Mouse (Mus musculus): ENCODE results near the gene Supt6.

The Supt6 gene

GRCm38 (mm10) chr11:78182961-78183844, 62.6 kb downstream of the Supt6 start, which contains the start of gene Rpl23a:
Gene Rpl23a, minus strand, starts transcription at chr11:78183584.
- in situ Hi-C loops (cut with MboI, MseI) = no loop called here

DNA sequence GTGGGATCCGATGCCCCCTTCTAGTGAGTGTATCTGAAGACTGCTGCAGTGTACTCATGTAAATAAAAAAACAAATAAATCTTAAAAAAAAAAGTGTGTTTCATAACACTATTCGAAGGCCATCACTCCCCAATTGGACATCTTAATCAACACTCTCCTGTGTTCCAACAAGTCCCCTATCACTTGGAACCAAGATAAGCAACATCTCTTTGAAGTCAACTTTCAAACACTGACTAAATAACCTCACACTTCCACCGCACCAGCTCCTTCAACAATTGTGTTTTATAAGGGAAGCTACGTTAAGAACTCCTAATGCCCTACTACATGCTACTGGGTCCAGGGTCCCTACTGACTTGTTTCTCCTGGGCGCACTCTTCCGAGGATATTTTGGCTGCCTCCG, 63.3 kb downstream of the Supt6 start:
- in situ Hi-C loops (cut with MboI, MseI) = no loop called here

- in situ Hi-C loops (cut with MboI, MseI) = no loop called here
Observed at GRCm38 (mm10) chr11:78181830-78182357, 63.9 kb downstream of the Supt6 start.

- in situ Hi-C loops (cut with MboI, MseI) = no loop called here
Observed at GRCm38 (mm10) chr11:78180081-78180761, 65.6 kb downstream of the Supt6 start.

GRCm38 (mm10) chr11:78179438-78179999, 66.3 kb downstream of the Supt6 start:
- in situ Hi-C loops (cut with MboI, MseI) = no loop called here

DNA sequence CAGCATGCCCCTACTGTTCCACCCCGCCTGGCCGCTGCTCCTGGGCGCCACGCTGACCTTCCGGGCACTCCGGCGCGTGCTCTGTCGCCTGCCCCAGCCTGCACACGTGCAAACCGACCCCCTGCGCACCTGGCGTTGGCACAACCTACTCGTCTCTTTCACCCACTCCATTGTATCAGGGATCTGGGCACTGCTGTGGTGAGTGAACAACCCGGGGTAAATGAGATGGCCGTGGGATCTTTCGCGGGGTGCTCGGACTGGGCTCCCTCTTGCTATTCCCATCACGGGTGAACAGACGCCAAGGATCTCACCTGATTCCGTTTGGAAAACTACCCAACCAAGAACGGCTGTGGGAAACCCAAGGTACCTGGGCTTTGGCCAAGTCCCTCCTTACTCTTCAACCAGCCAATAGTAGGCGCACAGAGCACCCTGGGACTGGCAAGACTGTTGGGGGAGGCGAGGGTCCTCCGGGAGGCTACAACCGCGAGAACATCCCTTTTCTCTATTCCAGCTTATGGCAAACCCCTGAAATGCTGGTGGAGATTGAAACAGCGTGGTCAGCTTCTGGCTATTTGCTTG, 66.8 kb downstream of the Supt6 start:
- in situ Hi-C loops (cut with MboI, MseI) = no loop called here

- in situ Hi-C loops (cut with MboI, MseI) = no loop called here
Observed at GRCm38 (mm10) chr11:78177903-78178858, 67.6 kb downstream of the Supt6 start.

GRCm38 (mm10) chr11:78177437-78177836, 68.3 kb downstream of the Supt6 start:
- in situ Hi-C loops (cut with MboI, MseI) = no loop called here

- in situ Hi-C loops (cut with MboI, MseI) = no loop called here
Observed at GRCm38 (mm10) chr11:78176905-78177331, 68.9 kb downstream of the Supt6 start.

DNA sequence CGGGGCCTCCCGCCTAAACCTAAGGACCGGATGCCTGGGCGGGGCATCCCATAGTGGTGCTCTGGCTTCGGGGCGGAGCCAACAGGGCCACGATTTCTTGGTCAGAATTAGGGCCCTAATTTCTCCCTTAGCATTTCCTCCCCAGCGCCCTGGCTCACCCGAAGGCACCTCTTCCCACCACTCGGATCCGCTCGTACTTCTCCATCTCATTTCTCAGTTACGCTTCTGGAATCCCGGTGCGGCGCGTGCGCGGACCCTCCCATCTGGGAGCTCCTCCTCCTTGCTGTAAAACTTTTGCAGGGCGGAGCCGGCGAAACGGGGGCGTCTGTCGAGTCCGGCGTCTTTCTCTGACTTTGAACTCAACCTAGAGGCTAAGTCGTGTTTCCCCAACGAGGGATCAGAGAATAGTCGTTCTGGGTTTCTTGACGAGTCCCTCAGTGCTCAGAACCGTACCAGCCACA, 69.4 kb downstream of the Supt6 start, which contains the start of the genes Nek8 and Tlcd1:
TSS of gene Nek8 (minus strand) at position 274 of the 461 bp plus-strand sequence.
TSS of gene Tlcd1 (plus strand) at position 310 of the 461 bp plus-strand sequence.
- in situ Hi-C loops (cut with MboI, MseI) = no loop called here

DNA sequence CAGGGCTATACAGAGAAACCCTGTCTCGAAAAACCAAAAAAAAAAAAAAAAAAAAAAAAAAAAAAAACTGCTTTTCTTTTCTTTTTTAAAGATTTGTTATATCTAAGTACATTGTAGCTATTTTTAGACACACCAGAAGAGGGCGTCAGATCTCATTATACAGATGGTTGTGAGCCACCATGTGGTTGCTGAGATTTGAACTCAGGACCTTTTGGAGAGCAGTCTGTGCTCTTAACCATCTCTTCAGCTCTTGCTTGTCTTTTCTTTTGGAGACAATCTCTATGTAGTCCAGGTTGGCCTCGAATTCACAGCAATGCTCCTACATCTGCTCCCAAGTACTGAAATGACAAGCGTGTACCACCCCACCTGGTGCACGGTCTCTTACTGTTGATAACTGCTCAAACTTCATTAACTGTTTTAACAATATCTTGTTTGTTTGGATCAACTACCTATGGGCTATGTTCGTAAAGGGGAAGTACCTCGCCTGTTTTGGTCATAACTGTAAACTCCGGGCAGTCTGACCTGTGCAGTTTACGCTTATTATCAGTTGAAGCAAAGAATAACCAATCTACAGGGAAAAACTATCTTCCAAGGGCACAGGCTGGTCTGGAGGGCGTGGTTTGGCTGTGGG, 69.9 kb downstream of the Supt6 start:
- in situ Hi-C loops (cut with MboI, MseI) = no loop called here

DNA sequence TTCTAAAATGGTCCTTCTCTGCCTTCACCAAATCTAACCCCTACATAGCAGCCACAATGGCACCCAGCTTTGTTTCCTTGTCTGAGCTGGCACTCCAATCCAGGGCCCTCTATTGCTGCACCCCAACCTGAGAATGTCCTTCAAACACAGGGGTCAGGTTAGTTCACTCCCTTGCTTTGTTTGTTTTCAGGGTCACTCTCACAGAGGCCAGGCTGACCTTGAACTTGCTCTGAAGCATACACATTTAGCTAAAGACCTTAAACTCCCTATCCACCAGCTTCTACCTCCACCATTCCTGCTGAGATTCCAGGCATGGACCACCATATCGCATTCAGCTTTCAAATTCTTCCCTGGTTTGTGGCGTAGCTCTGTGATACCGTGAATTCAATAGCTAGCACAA, 71.3 kb downstream of the Supt6 start:
- in situ Hi-C loops (cut with MboI, MseI) = no loop called here

GRCm38 (mm10) chr11:78172748-78173383, 72.9 kb downstream of the Supt6 start:
- in situ Hi-C loops (cut with MboI, MseI) = no loop called here

DNA sequence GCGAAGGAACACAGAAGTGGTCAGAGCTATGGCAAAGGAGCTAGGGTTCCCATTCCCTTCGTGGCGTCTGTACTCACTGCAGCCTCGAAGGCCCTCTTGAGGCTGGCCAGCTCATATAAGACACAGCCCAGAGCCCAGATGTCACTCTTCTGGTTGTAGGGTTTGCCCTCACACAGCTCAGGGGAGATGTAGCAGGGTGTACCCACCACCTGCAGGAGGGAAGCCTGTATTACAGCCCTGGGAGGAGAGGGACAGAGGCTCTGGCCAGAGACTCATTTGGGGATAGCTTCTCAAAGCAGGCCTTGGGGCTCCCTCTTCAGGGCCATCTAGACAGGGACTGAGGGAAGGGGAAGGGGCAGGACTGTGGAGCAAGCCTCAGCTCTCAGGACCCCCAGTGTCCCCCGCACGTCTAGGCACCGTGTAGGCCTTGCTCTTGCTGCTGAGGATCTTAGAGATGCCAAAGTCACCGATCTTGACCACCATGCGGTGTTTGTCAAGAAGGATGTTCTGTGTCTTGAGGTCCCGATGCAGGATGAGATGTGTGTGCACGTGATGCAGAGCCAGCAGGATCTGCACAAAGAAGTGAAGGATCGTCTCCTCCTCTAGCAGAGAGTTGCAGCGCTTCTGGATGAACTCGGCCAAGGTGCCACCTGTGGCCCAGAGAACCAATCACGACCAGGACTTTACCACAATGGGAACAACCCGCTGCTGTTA, 73.6 kb downstream of the Supt6 start:
- in situ Hi-C loops (cut with MboI, MseI) = no loop called here

DNA sequence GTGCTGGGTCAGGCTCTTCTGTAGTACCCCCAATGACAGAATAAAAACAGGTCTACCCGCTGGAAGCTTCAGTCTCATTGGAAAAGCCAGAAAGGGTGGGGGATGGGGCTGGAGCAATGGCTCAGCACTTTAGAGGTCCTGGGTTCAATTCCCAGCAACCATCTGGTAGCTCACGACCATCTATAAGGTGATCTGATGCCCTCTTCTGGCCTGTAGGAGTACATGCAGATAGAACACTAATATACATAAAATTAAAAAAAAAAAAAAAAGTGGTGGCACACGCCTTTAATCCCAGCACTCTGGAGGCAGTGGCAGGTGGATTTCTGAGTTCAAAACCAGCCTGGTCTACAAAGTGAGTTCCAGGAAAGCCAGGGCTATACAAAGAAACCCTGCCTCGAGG, 74.5 kb downstream of the Supt6 start:
- in situ Hi-C loops (cut with MboI, MseI) = no loop called here

DNA sequence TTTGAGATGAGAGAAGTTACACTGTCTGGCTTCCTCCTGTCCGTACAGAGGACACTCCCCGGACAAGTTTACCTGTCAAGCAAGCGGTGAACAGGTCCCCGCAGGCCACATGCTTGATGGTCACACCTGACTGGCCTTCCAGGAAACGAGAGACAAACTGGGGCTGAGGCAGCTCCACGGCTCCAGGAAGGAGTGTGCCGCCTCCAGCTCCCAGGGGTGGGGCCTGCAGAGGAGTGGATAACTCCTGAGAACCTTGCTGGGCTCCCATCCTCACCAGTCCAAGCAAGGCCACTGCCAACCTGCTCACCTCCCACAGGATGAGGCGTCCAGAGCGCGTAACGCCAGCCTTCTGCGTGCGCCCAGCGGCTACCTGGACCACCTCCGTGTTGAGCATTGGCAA, 75.5 kb downstream of the Supt6 start:
- in situ Hi-C loops (cut with MboI, MseI) = no loop called here

- in situ Hi-C loops (cut with MboI, MseI) = no loop called here
Observed at GRCm38 (mm10) chr11:78168541-78169468, 77.0 kb downstream of the Supt6 start.
